Mouse (Mus musculus): ENCODE measurements at regions not wholly inside any gene's neighbourhood (a gene's known extent, or its start where the extent isn't known, plus 50 kb on each side); places are given as distances from the start of the nearest gene placed in this dataset.

DNA sequence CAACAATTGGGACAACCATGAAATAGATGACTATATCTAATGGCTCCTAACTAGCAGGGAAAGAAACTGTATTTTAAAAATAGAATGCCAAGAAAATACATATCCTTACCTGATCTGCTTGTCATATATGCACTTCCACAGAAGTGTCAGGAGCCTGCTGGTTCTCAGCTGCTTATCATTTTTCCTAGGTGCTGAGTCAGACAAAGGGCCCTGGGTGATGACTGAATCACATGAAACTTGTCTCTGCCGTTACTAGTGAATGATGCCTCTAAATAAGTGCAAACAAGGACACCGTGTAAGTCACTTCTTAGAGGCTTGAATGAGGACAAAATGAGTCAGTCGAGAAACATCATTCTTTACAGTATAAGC is 263.5 kb upstream of the Ptger4 start:
- in situ Hi-C loops (cut with MboI, MseI): no loop called here

GRCm38 (mm10) chr15:5510056-5510455 is 266.1 kb upstream of the Ptger4 start:
- in situ Hi-C loops (cut with MboI, MseI): loop anchor here (5.0 kb wide), 2 partner anchors 63 to 268 kb away; partner anchors contain the start of gene Ptger4

DNA sequence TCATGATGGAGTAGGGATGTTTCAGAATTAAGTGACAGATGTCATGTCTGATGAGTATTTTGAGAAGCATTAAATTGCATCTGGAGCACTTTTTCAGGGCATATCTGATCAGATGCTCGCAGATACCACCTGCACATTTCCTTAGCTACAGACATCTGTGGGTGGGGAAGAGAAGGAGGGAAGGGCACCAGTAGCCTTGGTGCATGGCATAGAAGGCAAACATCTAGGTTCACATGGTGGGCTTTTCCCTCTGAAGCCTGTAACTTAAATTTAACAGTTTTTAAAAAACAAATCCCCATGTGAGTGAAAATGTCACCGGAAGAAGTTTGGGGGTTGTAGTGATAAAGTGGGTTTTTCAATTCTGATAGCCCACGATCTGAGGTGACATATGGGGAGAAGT is 267.1 kb upstream of the Ptger4 start:
- in situ Hi-C loops (cut with MboI, MseI): loop anchor here (5.0 kb wide), 2 partner anchors 64 to 269 kb away; partner anchors contain the start of gene Ptger4

- in situ Hi-C loops (cut with MboI, MseI): loop anchor here (5.0 kb wide), 2 partner anchors 65 to 270 kb away; partner anchors contain the start of gene Ptger4
These were observed 268.6 kb upstream of the Ptger4 start for GRCm38 (mm10) chr15:5512546-5512945.

- in situ Hi-C loops (cut with MboI, MseI): loop anchor here (5.0 kb wide), 2 partner anchors 66 to 271 kb away; partner anchors contain the start of gene Ptger4
These were observed 269.2 kb upstream of the Ptger4 start for GRCm38 (mm10) chr15:5513146-5513545.

GRCm38 (mm10) chr15:5514217-5514616 is 270.2 kb upstream of the Ptger4 start:
- in situ Hi-C loops (cut with MboI, MseI): loop anchor here (5.0 kb wide), 2 partner anchors 67 to 272 kb away; partner anchors contain the start of gene Ptger4

DNA sequence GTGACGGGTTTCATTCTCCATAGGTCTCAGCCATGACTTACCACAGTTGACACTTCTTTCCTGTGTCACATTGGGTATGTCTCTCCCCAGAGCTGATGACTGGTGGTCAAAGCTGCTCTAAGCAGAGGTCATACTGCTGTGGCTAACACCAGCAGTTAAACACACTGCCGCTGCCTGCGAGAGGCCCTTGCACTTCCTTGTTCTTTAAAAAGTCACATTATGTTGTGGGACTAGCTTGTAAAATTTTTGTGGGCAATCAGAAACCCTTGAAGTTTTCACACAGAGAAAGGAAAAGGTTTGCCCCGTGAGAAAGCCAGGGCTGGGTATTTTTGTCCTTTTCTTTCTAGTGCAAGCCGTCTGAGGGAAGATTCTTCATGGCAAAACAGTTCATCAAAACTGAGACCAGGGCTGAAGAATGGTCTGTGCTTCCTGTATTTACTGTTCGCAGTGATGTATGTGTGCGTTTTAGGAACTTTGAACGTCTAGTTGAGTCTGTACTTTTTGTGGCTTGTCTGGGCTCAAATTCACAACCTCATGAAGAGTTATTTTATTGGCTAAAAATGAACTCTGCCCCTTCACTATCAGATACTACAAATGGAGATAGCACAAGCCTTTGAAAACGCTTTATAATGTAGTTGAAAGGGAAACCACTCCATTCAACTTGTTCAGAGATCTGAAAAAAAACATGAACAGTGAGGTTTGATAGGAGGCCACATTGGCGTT is 273.4 kb upstream of the Ptger4 start:
- in situ Hi-C loops (cut with MboI, MseI): no loop called here

DNA sequence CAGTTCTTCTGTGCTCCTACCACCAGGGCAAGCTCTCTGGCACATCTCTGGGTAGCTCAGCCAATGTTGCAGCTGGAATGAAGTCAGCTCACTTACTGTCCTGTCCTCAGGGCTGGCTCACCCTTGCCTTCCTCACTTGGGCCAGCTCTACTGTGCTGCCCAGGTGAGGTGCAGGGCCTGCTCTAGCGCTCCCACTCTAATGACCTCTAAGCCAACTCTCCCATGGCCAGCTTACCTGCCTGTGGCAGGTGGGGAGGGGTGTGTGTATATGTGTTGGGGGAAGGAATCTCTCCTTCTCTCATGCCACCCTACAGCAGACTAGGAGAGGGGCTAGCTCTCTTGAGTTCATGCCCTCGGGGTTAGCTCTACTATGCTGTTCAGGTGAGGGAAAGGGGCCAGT is 275.6 kb upstream of the Ptger4 start:
- in situ Hi-C loops (cut with MboI, MseI): no loop called here

GRCm38 (mm10) chr15:5519997-5520396 is 276.0 kb upstream of the Ptger4 start:
- in situ Hi-C loops (cut with MboI, MseI): no loop called here

DNA sequence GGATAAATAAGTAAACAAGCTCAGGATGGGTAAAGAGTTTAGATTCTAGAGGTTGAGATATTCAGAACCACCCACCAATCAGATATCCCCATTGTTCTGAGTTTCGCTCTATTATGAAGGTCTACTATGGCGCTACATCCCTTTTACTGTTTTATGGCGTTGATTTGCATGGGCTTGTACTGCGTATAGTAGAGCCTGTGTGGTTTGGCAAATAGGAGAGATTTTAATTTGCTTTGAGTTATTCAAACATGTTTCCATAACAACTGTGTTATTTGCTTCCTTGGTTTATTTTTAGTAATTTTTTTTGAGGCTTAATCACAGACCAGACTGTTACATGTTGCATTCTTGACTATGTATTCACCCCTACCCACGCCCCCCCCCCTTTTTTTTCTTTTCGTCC is 284.6 kb upstream of the Ptger4 start:
- in situ Hi-C loops (cut with MboI, MseI): no loop called here

GRCm38 (mm10) chr15:5533656-5534055 is 289.7 kb upstream of the Ptger4 start:
- in situ Hi-C loops (cut with MboI, MseI): no loop called here

- in situ Hi-C loops (cut with MboI, MseI): no loop called here
These were observed 293.4 kb upstream of the Ptger4 start for GRCm38 (mm10) chr15:5537432-5537831.

DNA sequence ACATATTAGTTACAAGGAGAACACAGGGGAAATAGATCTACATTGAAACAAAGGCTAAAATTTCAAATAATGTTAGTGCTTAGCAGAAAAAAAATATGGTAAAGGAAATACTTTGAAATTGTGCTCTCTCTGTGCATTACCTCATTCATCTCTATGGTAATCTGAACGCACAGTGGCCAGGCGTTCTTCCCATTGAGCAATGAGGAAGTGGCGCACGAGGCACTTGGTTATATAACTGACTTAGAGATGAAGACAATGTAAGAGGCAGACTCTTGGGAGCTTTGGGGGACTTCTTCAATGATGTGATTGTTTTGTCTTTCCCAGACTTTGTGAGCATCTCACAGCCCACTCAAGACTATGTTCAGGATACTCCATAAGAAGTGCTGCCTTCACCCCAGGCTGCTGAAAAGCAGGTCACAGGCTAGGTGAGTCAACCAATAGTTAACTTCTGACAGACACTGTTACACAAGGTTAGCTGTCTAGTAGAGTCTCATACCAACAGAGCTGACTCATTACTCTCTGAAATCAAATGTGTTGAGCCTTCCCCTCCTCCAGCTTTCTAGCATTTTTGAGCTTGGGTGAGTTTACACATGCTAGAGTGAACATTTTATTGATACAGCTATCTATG is 295.4 kb upstream of the Ptger4 start:
- in situ Hi-C loops (cut with MboI, MseI): no loop called here

DNA sequence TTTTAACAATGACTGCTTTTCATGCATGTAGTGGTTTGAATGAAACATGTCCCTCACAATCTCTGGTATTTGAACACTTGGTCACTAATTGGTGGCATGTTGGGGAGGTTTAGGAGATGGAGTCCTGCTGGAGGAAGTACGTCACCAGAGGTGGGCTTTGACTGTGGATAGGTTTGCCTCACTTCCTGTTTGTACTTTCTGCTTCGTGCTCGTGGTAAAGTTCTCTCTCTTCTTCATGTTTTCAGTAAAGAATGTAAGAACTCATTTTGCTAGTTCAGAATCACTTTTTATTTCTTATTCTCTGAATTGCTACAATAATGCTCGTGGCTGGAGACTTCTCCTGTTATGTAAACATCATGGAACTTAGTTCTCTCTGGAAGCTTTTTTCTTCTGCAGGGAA is 310.5 kb upstream of the Ptger4 start:
- in situ Hi-C loops (cut with MboI, MseI): no loop called here

DNA sequence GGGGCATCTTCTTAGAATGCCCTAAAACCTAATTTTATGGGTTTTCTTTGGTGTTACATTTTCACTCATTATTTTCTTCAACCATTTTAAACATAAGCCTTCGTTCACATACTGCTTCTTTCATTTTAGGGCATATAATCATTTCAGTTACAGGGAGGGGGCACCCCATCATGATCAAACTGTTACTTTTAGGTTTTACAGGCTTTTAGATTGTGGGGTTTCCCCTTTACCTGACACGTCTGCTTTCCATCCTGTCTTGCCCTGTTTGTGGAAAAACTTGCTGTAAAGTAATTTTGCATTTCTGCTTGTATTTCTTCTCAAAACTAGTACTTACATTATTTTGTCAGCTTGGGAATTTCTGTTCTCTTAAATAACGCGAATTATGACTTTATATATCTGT is 310.9 kb upstream of the Ptger4 start:
- in situ Hi-C loops (cut with MboI, MseI): no loop called here

DNA sequence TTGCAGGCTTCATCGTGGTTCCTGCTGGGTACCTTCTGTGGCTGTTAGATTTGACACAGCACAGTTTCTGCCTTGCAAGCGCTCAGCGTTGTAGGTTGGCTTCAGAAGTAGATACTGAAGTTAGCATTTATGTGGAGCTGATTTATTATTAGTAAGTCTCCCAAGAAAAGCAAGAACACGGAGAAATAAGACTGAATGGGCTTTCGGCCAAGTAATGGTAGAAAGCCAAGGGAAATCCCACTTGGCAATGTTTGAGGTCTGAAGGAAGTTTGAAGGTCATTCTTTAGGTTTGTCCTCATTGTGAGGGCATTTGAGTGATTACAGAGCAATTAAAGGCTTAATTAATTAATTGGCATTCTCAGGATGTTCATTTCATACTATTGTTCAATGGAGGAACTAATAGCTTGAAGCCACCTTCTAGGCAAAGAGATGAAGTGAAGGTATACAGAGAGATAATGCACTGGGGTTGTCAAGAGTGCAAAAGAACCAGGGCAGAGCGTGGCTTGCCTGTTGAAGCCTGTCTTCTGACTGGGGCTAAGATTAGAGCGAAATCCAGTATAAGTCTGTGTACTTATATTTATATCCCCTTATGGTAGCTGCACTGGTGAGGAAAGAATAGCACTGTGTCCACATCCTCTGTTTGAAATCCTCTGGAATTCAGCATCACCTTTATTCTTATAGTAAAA is 311.5 kb upstream of the Ptger4 start:
- in situ Hi-C loops (cut with MboI, MseI): no loop called here

DNA sequence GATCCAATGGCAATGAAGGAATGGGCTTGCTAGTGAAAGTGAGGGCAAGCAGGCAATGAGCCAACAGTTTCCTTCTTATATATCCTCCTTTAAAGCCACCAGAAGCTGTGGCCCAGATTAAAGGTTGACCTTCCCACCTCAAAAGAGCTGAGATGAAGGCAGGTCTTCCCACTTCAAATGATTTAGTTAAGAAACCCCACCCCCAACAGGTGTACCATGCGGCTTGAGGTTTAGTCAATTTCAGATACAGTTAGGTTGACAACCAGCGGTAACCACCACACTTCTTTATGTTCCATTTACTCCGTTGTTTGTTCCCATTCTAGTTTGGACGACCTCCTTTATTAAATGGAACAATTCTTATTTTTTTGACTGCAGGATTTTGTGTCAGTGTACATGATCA is 317.8 kb upstream of the Ptger4 start:
- in situ Hi-C loops (cut with MboI, MseI): no loop called here

DNA sequence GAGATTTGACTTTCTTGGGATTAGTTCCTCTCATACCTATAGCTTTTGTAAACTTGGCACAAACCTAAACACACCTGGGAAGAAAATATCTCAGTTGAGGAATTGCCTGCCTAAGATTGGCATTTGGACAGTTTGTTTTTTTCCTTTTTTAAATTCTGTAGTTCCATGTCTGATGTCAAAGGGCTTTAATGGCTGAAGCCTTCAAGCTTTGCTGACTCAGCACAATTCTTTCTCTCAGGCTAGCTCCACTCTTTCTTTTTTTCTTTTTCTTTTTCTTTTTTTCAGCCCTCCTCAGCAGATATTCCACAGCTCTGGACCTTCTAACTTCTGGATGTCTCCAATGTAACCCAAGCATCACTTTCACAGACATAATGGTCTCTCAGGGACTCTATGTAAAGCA is 330.4 kb upstream of the Ptger4 start:
- in situ Hi-C loops (cut with MboI, MseI): no loop called here

GRCm38 (mm10) chr15:5579559-5579958 is 335.6 kb upstream of the Ptger4 start:
- in situ Hi-C loops (cut with MboI, MseI): no loop called here

DNA sequence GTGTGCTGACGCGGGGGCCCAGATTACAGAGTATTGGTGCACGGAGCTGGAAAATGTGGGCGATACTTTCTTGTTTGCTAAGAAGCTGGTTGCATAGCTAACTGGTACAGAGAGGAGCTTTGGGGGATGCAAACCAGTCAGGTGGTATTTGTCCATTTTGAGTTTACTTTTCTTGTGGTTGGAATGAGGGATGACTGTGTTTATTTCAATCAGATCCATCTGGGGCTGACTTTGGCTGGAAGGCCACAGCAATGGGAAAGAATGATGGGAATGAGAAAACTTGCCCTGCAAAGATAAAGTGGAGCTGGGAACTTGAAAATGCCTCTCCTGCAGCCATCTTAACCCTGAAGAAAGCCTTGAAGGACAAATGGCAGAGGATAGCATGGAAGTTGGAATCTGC is 336.4 kb upstream of the Ptger4 start:
- in situ Hi-C loops (cut with MboI, MseI): no loop called here

- in situ Hi-C loops (cut with MboI, MseI): no loop called here
These were observed 340.4 kb upstream of the Ptger4 start for GRCm38 (mm10) chr15:5584381-5584780.

DNA sequence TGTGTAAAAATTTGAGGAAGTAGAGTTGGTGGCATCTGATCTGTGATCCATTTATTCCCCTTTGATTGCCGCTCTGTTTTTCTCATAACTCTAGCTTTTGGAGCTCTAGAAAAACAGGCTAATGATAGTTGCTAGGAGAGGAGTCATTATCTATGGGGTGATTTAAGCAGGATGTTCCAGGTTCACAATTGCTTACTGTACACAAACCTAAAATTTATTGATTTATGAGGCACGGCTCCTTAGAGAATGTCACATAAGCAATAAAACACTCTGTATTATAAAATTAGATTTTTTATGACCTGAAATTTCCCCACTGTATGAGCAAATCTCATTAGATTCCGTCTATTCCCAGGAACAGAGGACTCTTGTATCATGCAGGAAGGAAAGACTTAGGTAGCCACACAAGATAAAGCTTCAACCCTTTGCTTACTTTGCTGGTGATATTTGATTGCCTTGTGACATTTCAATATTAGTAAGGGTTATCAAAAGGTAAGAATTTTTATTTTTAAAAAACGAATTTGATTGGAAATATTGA is 360.8 kb upstream of the Ptger4 start:
- in situ Hi-C loops (cut with MboI, MseI): no loop called here

All from T-helper 2 cell (primary cell).